Mouse (Mus musculus) regulatory T cell (primary cell): ENCODE results near the gene Vamp1.

Source experiments
- in situ Hi-C: fragments of 300-600 bp; cut with MboI, MseI; formaldehyde crosslinking; loops from one replicate; pipeline ENCODE4 v1.15.1; 2025; ENCODE audit warnings: high pct_unique_total_duplicates

The Vamp1 gene

DNA sequence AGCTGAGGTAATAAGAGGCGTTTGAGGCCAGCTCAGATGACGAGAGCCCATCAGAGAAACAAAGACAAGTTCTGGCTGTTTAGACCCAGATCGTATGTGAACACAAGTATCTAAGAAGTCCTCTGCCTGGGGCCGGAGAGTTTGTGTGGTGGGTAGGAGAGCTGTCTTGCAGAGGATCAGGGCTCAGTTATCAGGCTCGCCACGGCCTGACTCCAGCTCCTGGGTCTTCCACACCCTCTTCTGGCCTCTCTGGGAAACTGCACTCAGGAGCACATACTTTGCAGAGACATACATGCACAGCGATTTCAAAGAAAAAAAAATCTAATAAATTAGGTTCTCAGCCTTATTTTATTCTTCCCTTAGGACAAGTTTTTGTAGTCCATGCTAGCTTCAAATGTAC lies 69.4 kb downstream of the Vamp1 start:
- in situ Hi-C loops, result loop anchor here (5.0 kb wide), 2 partner anchors 73 to 98 kb away; partner anchors contain the start of gene Plekhg6

DNA sequence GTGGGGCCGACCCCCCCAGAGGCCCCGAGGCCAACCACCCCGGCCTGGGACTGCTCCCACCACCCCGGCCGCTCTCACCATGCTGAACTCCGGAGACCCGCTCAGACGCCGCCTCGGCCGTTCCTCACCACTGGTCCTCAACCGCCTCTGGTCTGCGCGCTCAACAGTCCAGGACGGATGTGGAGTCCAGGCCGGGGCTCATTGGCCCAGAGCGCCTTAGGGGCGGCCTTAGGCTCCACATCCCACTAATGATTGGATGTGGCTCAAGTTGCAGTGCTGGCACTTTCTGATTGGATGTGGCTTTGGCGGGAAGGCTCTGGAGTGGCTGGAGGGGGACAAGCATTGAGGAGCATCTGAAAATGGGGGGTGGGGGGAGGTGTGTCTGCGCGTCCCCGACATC lies 70.5 kb downstream of the Vamp1 start, which contains the start of gene Tuba3a:
Gene Tuba3a (minus strand): TSS at position 153 of the 400 bp plus-strand sequence.
- in situ Hi-C loops, result loop anchor here (5.0 kb wide), 1 partner anchor 96 kb away; the partner anchor contains the start of gene Plekhg6

DNA sequence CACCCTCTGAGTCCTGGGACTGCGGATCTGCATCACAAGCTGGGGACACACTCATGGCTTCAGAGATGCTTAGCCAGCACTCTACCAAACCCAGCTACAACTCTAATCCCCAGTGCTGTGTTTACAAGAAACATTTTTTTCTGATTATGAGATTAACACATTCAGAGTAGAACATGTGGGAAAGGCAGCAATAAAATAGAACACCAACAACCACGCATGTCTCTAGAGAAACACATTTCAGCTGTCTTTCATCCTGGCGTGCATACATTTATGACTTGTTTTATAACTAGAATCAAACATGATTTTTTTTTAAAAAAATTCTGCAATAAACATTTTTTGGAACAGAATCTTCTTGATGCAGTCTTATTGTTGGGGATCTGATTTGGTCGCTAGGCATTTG lies 71.6 kb downstream of the Vamp1 start:
- in situ Hi-C loops, result loop anchor here (5.0 kb wide), 1 partner anchor 95 kb away; the partner anchor contains the start of gene Plekhg6

DNA sequence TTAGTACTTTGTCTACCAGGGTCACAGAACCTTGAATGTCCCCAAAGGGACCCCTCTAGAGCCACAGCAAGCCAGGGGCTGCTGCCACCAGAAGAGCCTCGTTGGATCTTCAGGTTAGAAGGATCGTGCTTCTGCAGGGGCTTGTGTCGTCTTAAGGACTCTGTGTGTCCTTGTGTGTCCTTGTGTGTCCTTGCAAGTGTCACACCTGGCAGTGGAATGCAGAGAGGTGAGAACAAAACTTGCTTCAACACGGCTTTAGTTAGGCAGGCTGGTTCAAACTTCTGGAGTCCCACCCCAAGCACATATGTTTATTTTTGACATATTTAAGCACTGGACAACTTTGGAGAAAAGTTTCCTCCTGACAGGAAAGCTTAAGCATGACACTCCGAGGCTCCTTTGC lies 73.4 kb downstream of the Vamp1 start:
- in situ Hi-C loops, result loop anchor here (5.0 kb wide), 1 partner anchor 94 kb away; the partner anchor contains the start of gene Plekhg6

DNA sequence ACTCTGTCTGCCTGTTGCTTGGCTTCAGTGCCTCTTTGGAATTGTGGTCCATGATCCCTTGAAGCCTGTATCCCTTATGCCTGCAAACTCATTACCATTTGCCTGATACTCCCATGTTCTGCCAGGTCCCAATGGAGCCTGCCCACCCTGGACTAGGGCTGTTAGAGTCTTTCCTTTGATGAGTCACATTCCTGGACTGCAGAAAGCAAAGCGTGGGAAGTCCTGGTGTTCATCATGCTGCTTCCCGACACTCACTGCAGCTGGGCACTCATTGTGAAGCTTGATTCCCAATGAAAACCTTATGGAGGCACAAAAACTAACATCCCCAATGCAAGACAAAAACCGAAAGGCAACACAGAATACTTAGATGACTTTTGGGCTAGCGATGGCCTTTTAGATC lies 76.0 kb downstream of the Vamp1 start:
- in situ Hi-C loops, result no loop called here

DNA sequence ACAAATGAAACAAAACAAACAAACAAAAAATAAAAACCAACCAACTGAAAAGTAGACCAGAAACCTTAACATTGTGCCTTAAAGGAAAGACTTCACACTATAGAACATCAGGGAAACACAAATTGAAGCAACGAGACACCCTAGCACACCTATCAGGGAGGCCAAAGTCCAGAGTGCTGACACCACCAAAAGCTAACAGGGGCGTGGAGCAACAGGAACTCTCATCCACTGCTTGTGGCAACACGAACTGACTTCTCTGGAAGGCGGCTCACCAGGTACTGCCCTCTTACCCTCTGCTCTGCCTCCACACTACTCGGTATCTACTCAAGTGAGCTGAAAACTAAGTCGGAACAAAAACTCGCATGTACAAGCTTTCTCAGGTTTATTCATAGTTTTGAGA lies 76.9 kb downstream of the Vamp1 start:
- in situ Hi-C loops, result no loop called here

DNA sequence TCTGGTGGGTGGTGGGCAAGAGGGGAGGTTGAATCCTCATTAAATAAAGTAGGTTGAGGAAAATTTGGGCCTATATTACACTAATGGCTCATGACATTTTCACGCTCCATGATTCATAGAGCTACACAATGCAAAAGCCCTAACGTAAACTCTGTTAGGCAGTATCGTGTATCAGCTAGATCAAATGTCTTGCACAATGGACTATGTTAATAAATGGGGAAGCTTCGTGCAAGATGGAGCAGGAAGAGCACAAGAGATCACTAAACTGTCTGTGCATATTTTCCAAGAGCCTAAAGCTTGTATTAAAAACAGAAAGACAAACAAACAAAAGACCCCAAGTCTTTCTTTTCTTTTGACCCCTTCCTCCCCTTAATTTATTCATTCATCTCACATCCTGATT lies 78.7 kb downstream of the Vamp1 start:
- in situ Hi-C loops, result no loop called here
